Mouse (Mus musculus) neutrophil, adult 59 days (primary cell): ENCODE data around the gene Trank1. TPM values are rescaled to one million over a fixed set of nuclear protein-coding genes. Genes with fewer than 3 reads are reported as not detected.

ENCODE experiments used
- total RNA-seq, 2 experiments: library from RNA; stranded (reverse); gene quantifications; 1 replicate in 1 of 2; 2 replicates in 1 of 2; pipeline ENCODE4 v1.2.4; 2023

Gene Trank1
- total RNA-seq, result under 1 TPM in 1 of 2 experiments, not detected in 1; 0.07 TPM

DNA sequence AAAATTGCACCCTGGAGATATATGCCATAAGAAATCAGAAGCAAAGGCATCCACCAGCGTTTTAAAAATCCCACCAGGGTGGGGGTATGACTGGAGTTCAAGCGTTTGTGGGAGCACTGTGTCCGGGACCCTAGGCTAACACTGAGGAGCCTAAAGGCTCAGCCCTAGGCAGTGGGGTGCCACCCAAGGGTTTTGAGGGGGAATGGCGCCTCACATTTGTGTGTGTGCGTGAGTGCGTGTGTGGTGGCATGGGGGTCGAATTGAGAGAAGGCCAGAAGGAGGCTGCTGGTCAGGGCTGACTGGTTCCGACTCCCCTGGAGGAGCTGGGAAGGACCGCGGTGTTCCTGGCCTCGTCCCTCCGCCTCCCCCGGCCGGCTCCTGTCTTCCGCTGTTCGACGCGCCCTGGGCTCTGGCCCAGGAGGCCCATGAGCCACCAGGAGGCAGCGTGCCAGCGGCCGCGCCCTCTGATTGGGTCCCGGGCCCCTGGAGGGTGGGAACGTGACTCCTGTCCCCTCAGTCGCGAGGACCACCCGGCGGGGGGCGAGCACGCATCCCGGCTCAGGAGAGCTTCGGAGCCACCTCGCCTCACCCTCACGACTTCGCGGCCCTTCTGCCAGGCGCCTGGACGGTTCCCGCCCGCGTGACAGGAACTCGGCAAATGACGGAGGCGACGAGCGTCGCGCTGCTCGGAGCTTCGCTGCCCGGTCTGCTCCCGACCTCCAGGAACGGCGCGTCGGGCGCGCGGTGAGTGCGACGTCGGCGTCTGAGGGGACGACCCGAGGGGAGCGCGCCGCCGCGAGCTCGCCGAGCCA lies at the start of gene Trank1:
Gene Trank1 (plus strand): TSS at position 709 of the 812 bp plus-strand sequence.

GRCm38 (mm10) chr9:111271434-111272160 lies 39.9 kb upstream of the Trank1 start, which contains the start of the genes Mlh1 and Epm2aip1:
Gene Mlh1, minus strand, starts transcription at chr9:111271791.
Gene Epm2aip1, plus strand, starts transcription at chr9:111271929.

GRCm38 (mm10) chr9:111438904-111439835 lies 127.6 kb downstream of the Trank1 start, which contains the start of gene Dclk3:
Gene Dclk3, plus strand, starts transcription at chr9:111439081.

Other genes starting within 250 kb of the Trank1 start
- gene Lrrfip2, start 194.1 kb upstream of the Trank1 start, total RNA-seq, result 100 to 1,000 TPM in 1 of 2 experiments, 10 to 100 TPM in 1; 96.5 to 107 TPM
- 10 to 100 TPM; 13.3 to 14.4 TPM for gene Mlh1, start 39.9 kb upstream of the Trank1 start, total RNA-seq
- 10 to 100 TPM; 11.6 to 11.9 TPM for gene Epm2aip1, start 39.8 kb upstream of the Trank1 start, total RNA-seq
- gene Dclk3, start 127.3 kb downstream of the Trank1 start, total RNA-seq, result not detected